Mouse (Mus musculus) lung, adult 2 months (tissue): Measurements from ENCODE around the gene Hao2.

Experiments
- CTCF ChIP-seq: fragments of 200-500 bp; IDR thresholded peaks from 2 replicates; pipeline ENCODE4 v1.5.1; 2011; ENCODE audit warnings: mild to moderate bottlenecking, low read length, control low read depth; ENCODE audit not compliant: insufficient read depth
- POLR2A ChIP-seq: fragments of 200-500 bp; IDR thresholded peaks from 2 replicates; pipeline ENCODE4 v1.6.1; 2011; ENCODE audit warnings: low read depth, mild to moderate bottlenecking, control low read depth, low read length, borderline replicate concordance; ENCODE audit errors: extremely low read depth

DNA sequence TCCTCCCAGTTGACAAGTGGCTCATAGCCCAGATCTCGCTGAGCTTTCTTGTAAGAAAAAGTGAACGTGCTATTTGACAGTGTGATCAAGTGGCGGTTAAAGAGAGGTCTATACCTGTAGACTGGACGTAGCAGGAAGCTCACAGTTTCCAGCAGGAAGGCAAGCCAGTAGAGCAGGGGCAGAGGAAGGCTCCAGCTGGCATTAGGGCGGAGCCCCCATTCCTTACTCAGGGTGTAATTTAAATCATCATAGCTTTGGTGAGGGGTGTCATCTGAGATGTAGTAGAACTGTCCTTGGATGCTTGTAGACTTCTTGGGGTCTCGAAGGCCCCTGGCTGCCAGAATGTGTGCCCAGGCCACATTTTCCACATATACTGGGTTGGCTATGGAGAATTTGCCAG is 40.4 kb downstream of the Hao2 start:
- TF ChIP-seq POLR2A (no peak), CTCF (no peak)
